Mouse (Mus musculus): ENCODE data around the gene Sfswap.

DNA sequence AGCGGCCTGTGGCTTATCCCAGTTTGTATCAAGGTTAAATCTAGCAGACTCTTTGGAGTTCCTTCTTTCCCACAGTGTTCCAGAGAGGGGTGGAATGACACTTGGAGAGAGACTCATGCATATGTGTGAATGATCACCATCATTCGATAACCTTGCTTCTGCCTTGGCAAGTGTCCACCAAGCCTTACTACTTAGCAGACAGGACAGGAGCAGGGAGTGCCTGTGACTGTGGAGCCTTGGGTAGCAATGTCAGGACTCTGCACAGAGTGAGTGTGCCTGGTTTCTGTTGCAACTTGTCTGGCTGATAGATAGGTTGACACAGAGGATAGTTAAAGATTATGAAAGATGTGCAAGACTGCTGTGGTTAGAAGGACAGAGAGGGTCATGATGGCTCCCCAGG is 18.6 kb downstream of the Sfswap start:
- no peak for TF ChIP-seq CTCF (IDR thresholded peaks at IDR 0.05; ENCODE audit: insufficient read depth, low read depth, low read length)
- no peak for TF ChIP-seq POLR2A (IDR thresholded peaks at IDR 0.05; ENCODE audit: insufficient read depth, low read depth, low read length)
